Mouse (Mus musculus): ENCODE measurements at regions not wholly inside any gene's neighbourhood (a gene's known extent, or its start where the extent isn't known, plus 50 kb on each side); places are given as distances from the start of the nearest gene placed in this dataset.

DNA sequence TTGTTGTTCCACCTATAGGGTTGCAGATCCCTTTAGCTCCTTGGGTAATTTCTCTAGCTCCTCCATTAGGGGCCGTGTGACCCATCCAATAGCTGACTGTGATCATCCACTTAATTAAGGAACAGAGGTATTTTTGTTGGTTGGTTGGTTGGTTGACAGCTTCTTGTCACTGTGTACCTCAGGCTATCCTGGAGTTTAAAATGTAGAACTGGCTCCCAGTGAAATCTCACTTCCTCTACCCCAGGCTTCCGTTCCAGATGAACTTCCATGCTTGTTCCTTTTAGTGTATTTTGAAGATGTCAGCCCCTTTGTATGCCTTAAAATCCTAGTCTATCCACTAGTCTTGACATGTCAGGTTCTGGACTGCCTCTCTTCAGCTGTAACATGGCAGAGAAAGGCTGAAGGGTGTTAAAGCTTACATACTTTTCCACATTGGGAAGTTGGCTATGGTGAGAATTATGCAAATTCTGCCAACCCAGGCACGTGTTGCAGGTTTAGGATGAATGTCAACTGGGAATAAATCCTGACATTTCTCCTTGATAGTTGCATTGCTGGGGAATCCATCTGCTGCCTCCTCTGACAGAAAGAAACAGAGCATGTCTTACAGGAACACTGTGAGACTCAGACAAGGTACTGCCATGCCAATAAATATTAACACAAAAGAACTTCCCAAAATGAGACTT is 191.6 kb upstream of the Chl1 start:
- TF ChIP-seq EP300 (IDR thresholded peaks at IDR 0.05; ENCODE audit: low read depth in 1 of 2, low read length in 2 of 2) (no peak), UBTF (IDR thresholded peaks at IDR 0.05; ENCODE audit: borderline replicate concordance, insufficient read depth, low read depth, low read length) (no peak), POLR2A (IDR thresholded peaks at IDR 0.05; ENCODE audit: control insufficient read depth in 1 of 2, insufficient read depth in 1 of 2, low read depth in 1 of 2, low read length in 2 of 2, poor library complexity in 1 of 2) (no peak), TCF12 (IDR thresholded peaks at IDR 0.05; ENCODE audit: low read depth, low read length) (no peak), GABPA (IDR thresholded peaks at IDR 0.05; ENCODE audit: low read depth, low read length) (no peak), CHD2 (IDR thresholded peaks at IDR 0.05; ENCODE audit: low read length) (no peak), RCOR1 (IDR thresholded peaks at IDR 0.05; ENCODE audit: low read depth, low read length) (no peak)

Data from MEL (cell line).